Mouse (Mus musculus): ENCODE measurements around the gene Traf2. TPM values are rescaled to one million over a fixed set of nuclear protein-coding genes. Genes with fewer than 3 reads are reported as not detected.

Traf2 gene
- polyA plus RNA-seq, 1 experiment from 2014 or later, result 40.1 TPM

DNA sequence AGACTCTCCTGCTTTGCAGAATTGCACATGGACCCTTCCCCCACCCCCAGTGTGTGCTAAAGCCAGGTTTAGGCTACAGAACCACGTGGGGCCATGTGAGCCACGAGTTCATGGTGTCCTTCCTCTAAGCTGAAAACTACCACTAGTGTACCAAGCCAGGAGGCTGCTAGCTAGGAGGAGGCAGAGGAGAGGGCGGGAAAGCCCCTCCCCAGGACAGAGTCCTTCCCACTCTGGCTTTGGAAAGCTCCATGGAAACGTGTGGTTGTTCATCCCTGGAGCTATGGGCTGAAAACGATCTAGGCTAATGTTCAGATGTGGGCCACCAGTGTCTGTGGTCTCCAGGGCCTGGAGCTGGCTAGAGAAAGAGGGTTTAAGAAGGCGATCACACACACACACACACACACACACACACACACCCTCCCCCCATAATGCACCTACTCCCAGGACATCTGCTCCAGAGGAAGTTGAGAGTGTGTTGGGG is 33.9 kb upstream of the Traf2 start:
- Histone ChIP-seq H3K9me3 (no peaks in the 10 kb centered on the region), H3K27me3 (replicated peaks; ENCODE audit: low read depth, poor library complexity, severe bottlenecking) (peaks cover 58% of the 10 kb centered on the region), H3K4me3 (peak overlapping the region; percentile 11; the same call in 1 of the 2 replicates), H3K4me1 (peaks cover 64% of the 10 kb centered on the region), H3K36me3 (replicated peaks) (peaks cover 30% of the 10 kb centered on the region), H3K27ac (replicated peaks) (no peak overlapping the region)
- WGBS, result 53% methylated on average over 6 of the region's 6 CpGs
- DNase-seq (ENCODE audit: low spot score), result no peak

DNA sequence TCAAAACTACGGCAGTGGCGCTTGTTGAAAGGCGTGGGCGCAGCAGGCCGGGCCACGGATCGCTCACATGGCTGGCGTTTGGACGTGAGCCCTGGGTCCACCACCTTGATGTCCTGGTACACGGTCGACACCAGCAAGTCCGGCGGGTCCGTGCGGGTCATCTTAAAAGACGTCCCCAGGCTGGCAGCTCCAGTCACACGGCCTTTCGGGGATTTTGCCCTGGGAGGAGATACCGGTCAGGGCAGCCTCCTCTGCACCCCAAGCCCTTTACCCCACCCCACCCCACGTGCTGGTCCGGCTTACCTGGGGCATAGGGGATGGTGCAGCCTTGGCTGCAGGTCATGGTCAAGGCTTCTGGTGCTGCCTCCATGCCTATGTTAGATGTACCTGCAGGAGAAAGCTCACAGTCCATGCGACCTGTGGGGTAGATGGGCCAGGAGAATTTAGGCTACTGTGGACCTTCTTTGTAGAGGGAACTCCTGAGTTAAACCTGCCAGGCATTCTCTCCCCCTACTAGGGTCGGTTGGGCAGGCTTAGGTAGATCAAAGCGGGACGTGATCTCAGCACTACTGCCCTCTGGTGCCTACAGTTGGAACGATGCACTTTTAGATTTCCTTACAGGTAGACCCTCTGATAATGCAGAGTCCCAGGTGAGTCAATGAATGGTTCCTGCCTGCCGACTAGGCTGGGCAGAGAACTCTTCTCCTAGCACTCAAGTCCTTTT is 33.2 kb upstream of the Traf2 start:
- 7% methylated on average over 27 of the region's 27 CpGs for WGBS
- Histone ChIP-seq H3K4me3 (peak overlapping the region; percentile 51), H3K4me1 (peaks cover 70% of the 10 kb centered on the region), H3K27me3 (replicated peaks; ENCODE audit: low read depth, poor library complexity, severe bottlenecking) (peaks cover 62% of the 10 kb centered on the region), H3K27ac (replicated peaks) (no peak overlapping the region), H3K9me3 (no peaks in the 10 kb centered on the region), H3K36me3 (replicated peaks) (peaks cover 22% of the 10 kb centered on the region)
- peak; percentile 51 for DNase-seq (ENCODE audit: low spot score)

DNA sequence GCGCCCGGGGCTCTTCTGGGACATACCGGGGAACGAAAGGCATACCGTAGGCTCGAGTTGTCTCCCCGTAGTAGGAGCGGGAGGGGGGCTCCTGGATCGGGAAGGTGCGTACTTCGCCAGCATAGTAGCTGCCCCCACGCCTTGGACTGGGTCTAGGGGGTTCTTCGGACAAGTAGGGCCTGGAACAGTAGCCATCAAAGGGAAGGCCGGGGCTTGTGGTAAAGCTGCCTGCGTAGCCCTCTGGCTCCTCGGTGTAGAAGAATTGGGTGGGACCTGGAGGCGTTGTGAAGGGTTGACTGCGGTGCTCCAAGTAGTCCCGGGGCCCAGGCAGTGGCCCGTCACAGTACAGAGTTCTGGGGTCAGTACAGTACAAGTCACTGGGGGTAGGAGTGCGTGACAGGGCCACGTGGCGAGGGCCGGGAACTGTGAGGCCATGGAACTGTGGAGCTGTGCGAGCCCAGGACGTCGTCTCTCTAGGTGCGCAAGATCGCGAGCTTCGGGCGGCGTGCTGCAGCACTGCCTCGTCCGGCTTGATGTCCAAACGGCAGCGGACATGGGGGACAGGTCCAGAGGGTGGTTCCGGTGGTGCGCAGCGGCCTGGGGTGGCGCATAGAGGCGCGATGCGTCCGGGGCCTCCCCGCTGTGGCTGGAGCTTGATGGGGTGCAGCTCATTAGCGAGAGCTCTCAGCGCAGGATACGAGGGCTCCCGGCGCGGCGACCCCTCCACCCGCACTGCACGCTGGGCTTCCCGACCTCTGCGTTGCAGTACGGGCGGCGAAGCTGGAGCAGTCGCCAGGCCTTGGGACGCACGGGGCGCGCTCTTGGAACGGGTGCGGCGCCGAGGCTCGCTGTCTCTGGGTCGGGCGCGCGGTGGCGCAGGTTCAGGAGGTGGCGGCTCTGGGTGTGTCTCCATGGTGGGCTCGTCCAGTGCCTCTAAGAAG is 32.3 kb upstream of the Traf2 start:
- H3K27me3 ChIP-seq (replicated peaks; ENCODE audit: low read depth, poor library complexity, severe bottlenecking), result peaks cover 62% of the 10 kb centered on the region
- WGBS, result 4% methylated on average over 77 of the region's 77 CpGs
- H3K9me3 ChIP-seq, result no peaks in the 10 kb centered on the region
- H3K27ac ChIP-seq (replicated peaks), result no peak overlapping the region; the same call in 1 of the 2 replicates
- peak overlapping the region; percentile 51 for H3K4me3 ChIP-seq
- peaks cover 74% of the 10 kb centered on the region for H3K4me1 ChIP-seq
- H3K36me3 ChIP-seq (replicated peaks), result peaks cover 14% of the 10 kb centered on the region
- DNase-seq (ENCODE audit: low spot score), result peak; percentile 50

DNA sequence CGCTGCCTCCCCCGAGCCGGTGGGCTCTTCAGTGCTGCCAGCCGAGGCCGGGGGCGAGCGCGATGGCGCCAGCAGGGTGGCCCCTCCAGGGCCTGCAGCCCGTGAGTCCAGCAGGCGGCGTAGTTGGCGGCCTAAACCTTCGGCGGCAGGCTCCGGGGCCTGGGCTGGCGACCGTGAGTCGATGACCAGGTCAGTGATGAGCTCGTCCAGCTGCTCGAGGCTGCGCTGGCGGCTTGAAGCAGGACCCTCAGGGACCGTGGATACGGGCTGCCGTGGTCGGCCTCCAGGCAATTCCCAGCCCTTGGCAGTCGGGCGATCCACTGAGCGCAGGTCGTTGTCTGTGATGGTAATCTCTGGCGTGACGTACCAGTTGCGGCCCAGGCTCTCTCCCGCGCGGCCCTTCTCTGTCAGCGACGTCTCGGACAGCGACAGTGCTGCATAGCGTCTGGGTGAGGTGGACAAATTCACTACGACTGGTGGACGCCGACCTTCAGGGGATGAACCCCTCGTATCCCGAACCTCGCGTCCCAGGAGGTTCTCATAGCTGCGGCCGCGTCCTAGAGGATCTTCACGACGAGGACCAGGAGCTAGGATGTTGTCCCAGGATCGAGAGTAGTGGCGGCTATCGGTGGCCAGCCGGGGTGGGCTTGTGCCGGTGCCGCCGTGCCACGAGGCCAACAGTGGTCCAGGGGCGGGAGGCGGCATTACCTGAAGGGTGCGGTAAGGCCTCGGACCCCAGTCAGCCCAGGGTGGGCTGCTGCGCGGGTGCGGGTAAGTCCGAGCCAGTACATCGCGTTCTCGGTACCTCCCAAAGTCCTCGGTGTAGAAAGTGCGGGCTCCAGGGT is 31.4 kb upstream of the Traf2 start:
- Histone ChIP-seq H3K27me3 (replicated peaks; ENCODE audit: low read depth, poor library complexity, severe bottlenecking) (peaks cover 62% of the 10 kb centered on the region), H3K9me3 (no peaks in the 10 kb centered on the region), H3K4me3 (peak overlapping the region; percentile 51), H3K4me1 (peaks cover 82% of the 10 kb centered on the region), H3K27ac (replicated peaks) (peak overlapping the region; percentile 44), H3K36me3 (replicated peaks) (peaks cover 8% of the 10 kb centered on the region)
- WGBS, result 5% methylated on average over 75 of the region's 75 CpGs
- peak; percentile 70 for DNase-seq (ENCODE audit: low spot score)

DNA sequence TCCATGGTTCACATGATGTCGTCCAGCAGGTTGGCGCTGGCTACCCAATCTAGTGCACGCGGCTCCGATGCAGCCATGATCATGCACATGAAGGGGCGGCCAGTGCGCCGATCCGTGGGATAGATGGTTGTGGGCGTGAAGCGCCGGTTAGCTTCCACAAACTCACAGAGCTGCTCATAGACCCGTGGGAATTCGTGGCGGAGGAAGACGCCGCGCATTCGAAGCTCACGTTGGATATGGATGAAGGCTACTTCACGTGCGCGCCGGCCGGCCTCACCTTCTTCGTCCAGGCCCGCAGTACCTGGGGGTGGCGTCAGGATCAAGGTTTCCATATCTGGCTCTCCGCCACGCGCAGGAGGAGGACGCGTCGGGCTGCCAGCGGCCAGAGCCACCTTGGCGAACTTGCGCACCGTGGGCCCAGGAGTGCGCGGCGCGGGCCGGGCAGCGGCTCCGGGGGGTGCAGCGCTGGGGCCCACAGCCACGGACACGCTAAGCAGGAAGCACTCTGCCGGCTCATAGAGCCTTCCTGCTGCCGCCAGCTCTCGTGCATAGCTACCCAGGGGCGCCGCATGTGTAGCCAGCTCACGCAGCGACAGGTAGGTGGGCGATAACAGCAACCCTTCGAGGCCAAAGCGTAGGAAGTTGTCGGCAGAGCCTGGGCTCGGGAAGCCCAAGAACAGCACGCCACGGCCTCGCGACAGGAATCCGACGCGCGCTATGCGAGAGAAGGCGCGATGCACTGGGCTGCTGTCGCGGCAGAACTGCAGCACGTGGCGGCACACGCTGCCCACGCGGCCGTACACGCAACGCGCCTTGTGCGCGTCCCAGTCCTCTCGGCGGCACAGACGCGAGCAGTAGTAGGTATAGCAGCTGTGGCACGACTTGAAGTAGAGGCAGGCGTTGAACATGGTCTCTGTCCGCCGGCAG is 30.5 kb upstream of the Traf2 start:
- peak overlapping the region; percentile 44; the same call in 1 of the 2 replicates for H3K27ac ChIP-seq (replicated peaks)
- H3K36me3 ChIP-seq (replicated peaks), result peaks cover 12% of the 10 kb centered on the region
- peak overlapping the region; percentile 51 for H3K4me3 ChIP-seq
- peaks cover 77% of the 10 kb centered on the region for H3K4me1 ChIP-seq
- DNase-seq (ENCODE audit: low spot score), result no peak
- H3K9me3 ChIP-seq, result no peaks in the 10 kb centered on the region
- WGBS, result 12% methylated on average over 92 of the region's 92 CpGs
- peaks cover 62% of the 10 kb centered on the region for H3K27me3 ChIP-seq (replicated peaks; ENCODE audit: low read depth, poor library complexity, severe bottlenecking)

DNA sequence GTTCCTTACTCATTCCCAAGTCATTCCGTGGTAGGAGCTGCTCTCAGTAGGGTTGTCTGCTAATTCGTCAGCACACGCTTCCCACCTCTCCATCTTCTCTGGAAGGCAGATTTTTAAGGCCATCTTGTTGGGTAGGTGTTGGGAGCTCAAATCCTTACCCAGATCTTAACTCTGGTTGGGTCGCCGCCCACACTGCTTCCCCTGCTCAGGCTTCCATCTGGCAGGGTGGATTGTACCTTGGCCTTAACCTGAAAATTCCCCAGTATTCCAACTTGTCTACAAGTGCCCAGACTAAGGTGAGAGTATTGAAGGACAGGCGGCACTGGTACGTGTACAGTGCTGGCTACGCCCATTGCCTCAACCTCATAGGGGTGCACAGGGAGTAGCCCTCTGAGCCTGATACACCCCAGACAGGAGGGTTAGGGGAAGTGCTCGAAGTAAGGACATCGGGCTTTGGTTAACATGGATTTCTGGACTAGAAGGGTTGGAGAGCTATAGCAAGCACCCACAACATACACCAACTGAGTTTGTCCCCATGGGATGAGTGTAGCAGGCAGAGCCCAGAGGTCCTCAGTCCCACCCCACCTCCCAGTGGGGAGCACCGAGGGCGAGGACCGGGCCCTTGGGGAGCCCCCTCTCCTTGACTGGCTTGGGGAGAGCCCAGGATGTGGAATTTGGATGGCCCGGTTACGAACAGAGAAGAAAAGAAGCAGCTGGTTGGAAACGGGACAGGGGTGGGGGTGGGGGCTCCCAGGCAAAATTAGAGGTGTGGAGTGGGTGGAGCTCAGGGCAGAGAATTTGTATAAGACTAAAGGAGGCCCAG is 29.5 kb upstream of the Traf2 start:
- 71% methylated on average over 16 of the region's 16 CpGs for WGBS
- DNase-seq (ENCODE audit: low spot score), result no peak
- H3K36me3 ChIP-seq (replicated peaks), result peaks cover 21% of the 10 kb centered on the region
- peaks cover 60% of the 10 kb centered on the region for H3K27me3 ChIP-seq (replicated peaks; ENCODE audit: low read depth, poor library complexity, severe bottlenecking)
- peak overlapping the region; percentile 71 for H3K4me3 ChIP-seq
- H3K4me1 ChIP-seq, result peaks cover 69% of the 10 kb centered on the region
- H3K9me3 ChIP-seq, result no peaks in the 10 kb centered on the region
- H3K27ac ChIP-seq (replicated peaks), result 0 out of 2 replicates have a peak overlapping the region, but pooled peaks have one; percentile 92

DNA sequence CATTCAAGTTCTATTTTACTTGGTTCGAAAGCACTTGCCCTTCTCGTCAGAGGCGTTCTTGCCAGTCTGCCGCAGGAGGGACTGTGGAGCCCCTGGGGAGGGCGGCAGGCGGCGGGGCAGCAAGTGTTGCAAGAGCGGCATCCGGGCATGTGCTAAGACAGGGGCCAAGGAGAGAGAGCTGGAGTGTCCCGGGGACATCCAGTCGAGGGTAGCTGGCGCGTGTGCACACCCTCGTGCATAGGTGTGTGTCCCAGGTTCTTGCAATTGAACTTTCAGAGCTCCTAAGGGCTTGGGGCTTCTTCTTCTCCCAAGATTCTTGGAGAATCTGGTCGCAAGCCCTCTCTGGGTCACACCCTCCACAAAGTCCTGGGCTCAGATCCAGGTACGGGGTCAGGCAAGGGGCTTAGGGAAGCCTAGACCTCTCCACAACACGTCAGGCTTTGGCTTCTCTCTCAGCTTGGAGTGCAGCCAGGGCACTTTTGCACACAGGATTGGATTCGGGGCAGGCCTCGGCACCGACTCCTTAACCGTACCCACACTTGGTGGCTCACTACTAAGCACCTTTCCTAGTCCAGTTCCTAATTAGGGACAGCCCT is 28.8 kb upstream of the Traf2 start:
- peaks cover 53% of the 10 kb centered on the region for H3K27me3 ChIP-seq (replicated peaks; ENCODE audit: low read depth, poor library complexity, severe bottlenecking)
- peaks cover 28% of the 10 kb centered on the region for H3K36me3 ChIP-seq (replicated peaks)
- 16% methylated on average over 21 of the region's 21 CpGs for WGBS
- H3K9me3 ChIP-seq, result no peaks in the 10 kb centered on the region
- H3K27ac ChIP-seq (replicated peaks), result peak overlapping the region; percentile 92
- H3K4me3 ChIP-seq, result peak overlapping the region; percentile 71
- peaks cover 65% of the 10 kb centered on the region for H3K4me1 ChIP-seq
- DNase-seq (ENCODE audit: low spot score), result peak; percentile 68

DNA sequence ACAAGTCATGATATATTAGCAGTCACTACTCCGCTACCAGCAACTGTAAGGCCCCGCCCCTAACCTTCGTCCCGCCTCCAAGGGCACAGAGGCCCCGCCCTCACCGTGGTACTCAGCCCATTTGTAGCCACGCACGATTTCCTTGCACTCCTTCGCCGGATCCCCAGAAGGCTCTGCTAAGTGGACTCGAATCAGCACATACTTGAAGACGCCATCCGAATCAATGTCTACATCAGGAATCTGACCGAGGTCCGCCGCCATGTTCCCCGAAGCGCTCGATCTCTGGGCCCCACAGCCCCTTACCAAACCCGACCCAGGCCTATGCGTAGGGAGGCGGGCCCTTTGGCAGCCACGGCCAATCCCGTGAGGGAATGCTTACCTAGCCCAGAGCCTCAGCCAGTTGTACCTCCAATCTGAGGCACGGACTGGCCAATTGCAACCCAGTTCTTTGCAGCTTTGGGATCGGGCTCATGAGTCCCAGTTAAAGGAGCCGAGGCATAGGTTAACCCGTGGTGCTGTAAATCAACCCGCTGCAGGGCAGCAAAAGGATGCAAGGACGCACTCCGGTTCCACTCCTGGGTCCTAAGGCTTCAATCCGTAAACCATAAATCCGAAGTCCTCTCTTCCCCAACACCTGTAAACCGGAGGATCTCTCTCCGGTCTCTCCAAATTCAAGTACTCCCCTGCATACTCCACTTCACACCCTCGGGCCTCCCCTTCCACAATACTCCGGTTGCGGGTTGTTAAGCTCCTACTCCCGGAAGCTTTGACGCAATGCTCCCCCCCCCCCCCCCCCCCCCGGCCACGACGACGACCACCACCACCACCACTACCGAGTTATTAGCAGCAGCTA is 28.1 kb upstream of the Traf2 start, which contains the start of the genes Mamdc4 and Phpt1:
Gene Mamdc4, minus strand, starts transcription at position 267 of the 853 bp plus-strand sequence.
Gene Phpt1, minus strand, starts transcription at position 646 of the 853 bp plus-strand sequence.
- under 1% methylated on average over 45 of the region's 45 CpGs for WGBS

DNA sequence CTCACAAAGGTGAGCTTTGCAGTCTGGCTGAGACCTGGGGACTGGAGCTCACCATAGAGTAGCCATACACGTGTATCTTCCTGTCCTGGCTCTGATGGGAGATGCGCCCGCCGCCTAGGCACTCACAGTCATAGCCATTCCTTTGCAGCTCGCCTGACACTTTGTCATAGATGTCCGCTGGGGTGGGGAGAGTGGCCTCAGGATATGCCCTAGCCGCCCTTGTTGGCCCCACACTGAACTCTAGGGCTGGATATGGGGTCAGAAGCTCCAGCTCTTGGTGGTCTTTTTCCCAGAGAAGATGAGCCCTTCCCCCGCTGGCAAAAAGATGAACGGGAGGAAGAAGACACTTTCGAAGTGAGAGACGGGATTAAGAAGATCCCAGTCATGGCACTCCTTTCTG is 27.4 kb upstream of the Traf2 start:
- peaks cover 56% of the 10 kb centered on the region for H3K4me1 ChIP-seq
- peaks cover 39% of the 10 kb centered on the region for H3K27me3 ChIP-seq (replicated peaks; ENCODE audit: low read depth, poor library complexity, severe bottlenecking)
- H3K4me3 ChIP-seq, result peak overlapping the region; percentile 71
- no peaks in the 10 kb centered on the region for H3K9me3 ChIP-seq
- peaks cover 42% of the 10 kb centered on the region for H3K36me3 ChIP-seq (replicated peaks)
- DNase-seq (ENCODE audit: low spot score), result no peak
- peak overlapping the region; percentile 92 for H3K27ac ChIP-seq (replicated peaks)
- WGBS, result 20% methylated on average over 11 of the region's 11 CpGs

More for the DNA sequence above, 28.1 kb upstream of the Traf2 start, which contains the start of the genes Mamdc4 and Phpt1:
- H3K4me1 ChIP-seq, result peaks cover 63% of the 10 kb centered on the region
- peak within 1 kb of the TSS; percentile 71 for H3K4me3 ChIP-seq
- H3K9me3 ChIP-seq, result no peaks in the 10 kb centered on the region
- peak; percentile 97 for DNase-seq (ENCODE audit: low spot score)
- peaks cover 46% of the 10 kb centered on the region for H3K27me3 ChIP-seq (replicated peaks; ENCODE audit: low read depth, poor library complexity, severe bottlenecking)
- peaks cover 35% of the 10 kb centered on the region for H3K36me3 ChIP-seq (replicated peaks)
- peak within 1 kb of the TSS; percentile 92 for H3K27ac ChIP-seq (replicated peaks)

All from embryonic facial prominence, embryonic 10.5 days (tissue).